Mouse (Mus musculus) brain, embryonic 14.5 days (tissue): ENCODE results near the gene Abcf1.

Source experiments
- CTCF ChIP-seq: fragments of 200-500 bp; IDR thresholded peaks from 2 replicates; pipeline ENCODE4 v1.5.1; 2012; ENCODE audit warnings: inconsistent platforms, mild to moderate bottlenecking, moderate library complexity, borderline replicate concordance; ENCODE audit not compliant: insufficient read depth, insufficient read length; ENCODE audit errors: extremely low read depth
- POLR2A ChIP-seq: fragments of 200-500 bp; IDR thresholded peaks from 2 replicates; pipeline ENCODE4 v1.6.1; 2012; ENCODE audit warnings: mild to moderate bottlenecking, inconsistent platforms, borderline replicate concordance; ENCODE audit not compliant: poor library complexity, insufficient read depth, insufficient read length, severe bottlenecking; ENCODE audit errors: extremely low read depth

GRCm38 (mm10) chr17:35963279-35963678 lies 6.3 kb downstream of the Abcf1 start:
- TF ChIP-seq POLR2A (no peak), CTCF (no peak)
